Mouse (Mus musculus): Measurements from ENCODE around the gene Tub.
A peak's percentile ranks its signal among the peaks of the same experiment; 100 is the strongest.

The Tub gene

DNA sequence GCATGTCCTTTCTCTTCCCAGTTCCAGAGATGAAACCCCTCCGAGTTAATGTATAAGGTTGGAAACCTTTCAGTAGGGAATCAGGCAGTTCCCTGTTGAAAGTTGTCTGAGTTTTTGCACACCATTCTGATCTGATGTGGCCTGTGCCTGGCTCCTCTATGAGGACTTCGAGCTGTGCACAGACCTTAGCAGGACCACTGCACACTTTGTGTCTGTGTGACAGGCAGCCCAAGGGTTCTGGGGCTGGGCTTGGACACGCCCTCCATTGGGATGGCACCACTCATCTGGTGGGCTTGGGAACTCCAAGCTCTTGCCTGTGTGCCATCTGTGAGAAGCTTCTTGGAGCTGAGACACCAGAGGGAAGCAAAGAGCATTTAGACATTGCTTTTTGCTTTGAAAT, 81.2 kb downstream of the Tub start:
- no peak for DNase-seq

DNA sequence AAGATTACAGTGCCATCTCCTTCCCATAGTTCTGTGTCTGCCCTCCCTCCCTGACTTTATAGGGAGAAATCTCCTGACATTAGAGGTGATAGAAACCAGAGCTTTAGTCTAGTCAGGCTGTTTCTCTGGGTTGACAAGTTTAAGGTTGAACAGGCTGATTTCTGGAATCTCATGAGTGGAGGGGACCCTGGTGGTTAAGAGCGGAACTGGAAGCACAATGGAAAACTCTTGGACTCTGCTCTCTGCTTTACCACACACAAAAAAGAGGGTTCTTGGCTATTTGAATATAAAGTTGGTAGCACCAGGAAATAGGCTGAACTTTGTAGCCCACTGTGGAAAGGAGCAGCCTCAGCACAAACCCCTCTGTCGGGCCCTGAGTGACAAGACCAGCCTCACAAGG, 81.9 kb downstream of the Tub start:
- no peak for DNase-seq

DNA sequence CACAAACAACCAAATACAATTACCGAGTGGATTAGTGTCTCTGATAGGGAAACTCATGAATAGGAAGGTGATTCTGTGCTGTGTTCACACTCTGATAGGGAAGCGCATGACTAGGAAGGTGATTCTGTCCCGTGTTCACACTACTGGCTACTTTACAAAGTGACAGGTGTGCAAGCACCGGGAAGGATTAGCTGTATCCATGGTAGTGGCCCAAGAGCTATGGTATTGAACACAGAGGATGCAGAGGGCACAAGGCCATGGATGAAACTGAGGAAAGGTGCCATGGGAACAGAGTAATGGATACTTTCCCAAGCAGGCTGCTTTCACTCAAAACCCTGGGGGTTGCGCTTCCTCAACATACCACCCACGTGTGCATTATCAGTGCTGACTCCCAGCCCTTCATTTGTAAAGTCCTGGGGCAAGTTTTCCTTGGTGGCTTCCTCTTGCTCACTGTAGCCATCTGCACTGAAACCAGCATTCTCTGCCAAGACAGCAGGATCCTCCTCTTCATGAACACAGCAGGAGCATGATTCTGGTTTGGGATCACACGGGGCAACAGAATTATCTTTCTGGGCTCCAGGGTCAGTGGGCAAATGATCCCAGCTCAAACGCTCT, 88.1 kb downstream of the Tub start:
- no peak for DNase-seq

DNA sequence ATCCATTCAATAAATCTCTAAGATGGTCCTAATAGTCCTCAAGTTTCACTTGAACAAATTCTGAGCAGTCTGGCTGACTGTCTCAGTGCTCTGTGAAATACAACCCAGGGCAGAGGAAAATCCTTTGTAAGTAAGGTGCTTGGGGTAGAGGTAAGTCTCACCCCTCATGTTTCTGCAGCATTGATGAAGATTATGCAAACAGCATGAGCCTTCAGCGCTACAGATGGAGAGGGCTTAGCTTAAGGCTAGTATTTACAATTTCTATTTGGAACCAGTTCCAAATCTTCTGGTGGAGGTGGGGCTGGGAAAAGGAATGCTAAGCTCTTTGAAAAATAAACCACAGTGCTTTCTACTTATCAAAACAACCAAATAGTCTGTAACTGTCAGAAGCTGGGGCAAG, 88.8 kb downstream of the Tub start:
- DNase-seq: no peak

DNA sequence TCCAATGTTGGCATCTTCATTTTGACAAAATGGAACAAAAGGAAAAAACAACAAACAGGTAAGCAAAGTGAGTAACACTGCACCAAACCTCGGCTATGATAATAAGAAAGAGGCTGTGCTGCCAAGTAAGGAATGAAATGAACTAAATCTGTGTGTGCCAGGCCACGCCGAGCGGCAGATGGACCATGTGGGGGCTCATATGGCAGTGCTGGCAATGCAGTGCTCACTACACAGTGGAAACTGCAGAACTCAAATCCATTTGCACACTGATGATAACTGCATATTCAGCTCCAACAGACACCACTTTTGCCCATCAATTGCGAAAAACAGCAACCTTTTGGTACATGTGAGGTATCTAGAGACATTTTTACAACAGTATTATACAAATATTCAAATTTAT, 89.3 kb downstream of the Tub start:
- no peak for DNase-seq

DNA sequence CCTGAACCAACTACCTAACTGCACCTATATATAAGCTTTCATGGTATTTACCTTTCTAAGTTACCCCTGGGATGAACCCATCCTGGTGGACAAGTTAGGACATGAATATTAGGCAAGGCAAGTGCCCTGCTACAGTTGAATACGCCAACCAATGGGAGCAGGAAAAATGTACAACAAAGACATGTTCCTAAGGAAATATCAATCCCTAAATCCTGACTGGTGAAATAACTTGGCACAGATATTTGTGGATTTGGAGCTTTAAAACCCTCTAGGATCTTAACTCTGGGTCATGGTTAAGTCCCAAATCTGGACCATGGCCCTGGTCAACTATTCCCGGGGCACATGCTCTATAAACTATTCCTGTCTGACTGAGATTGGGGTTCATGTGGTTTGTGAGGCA, 95.7 kb downstream of the Tub start:
- no peak for DNase-seq

DNA sequence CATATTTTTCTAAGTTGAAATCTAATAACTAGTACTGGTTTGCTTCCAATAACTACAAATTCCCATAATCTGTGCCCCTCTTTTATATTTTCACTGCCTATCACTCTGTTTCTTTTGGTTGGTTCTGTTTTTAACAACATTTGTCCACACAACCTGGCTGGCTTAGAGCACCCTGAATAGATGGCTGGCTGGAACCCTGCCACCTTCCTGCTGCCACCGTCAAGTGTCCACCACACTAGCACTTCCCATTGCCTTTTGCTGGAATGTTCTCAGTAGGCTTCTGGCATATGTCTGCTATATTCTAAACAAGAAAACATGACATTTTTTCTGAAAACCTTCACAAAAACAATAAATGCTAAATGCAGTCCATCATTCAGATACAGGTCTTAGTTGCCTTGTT, 100.7 kb downstream of the Tub start:
- no peak for DNase-seq

DNA sequence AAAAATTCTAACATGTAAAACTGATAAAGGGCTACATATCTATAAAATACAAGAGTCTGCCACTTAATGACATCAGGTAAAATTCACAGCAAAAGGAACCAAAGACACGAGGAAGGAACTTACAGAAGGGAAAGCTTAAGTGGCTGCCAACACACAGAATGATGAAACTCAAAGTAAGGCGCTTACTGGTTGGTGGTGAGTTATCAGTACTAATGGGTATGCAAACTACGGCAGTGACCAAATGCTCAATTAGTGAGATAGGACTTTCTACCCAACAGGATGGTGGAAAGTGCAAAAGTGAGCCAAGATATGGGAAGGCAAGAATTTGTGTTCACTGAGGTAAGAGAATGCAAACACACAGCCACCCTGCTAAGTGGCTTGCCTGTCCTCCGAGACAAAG, 109.4 kb downstream of the Tub start:
- no peak for DNase-seq

DNA sequence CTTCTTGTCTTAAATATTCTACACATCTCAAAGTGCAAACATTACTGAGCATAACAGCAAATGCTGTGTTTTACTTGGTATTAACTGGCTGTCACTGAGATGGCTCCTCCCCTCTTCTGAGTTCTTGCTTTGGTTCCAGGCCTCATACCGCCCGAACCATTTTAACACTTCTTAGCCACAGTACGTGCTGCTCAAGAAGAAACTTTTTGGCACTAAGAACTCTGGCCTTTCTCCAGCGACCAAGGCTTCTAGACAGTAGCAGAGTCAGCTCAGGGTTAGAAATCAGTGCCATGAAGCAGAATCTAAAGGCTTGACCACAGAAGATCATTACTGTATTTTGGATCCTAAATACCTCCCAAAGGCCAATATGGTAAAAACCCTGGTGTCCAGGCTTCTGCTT, 119.5 kb downstream of the Tub start:
- DNase-seq: no peak

DNA sequence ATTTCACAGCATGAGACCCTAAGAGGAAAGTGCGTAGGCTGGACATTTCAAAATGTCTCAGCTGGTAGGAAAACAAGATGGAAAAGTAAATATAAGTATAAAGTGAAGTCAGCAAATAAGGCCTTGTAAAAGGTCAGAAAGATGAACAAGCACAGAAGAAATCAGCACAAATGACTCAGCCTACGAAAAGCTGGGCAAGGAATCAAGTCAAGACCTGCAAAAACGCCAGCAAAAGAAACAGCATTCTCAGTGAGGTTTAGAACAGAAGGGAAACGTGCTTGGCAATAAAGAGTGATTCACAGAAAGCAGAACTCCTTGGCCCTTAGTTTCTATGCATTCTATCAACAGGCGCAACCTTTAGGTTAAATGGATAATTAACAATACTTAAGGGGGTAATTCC, 122.2 kb downstream of the Tub start:
- no peak for DNase-seq

DNA sequence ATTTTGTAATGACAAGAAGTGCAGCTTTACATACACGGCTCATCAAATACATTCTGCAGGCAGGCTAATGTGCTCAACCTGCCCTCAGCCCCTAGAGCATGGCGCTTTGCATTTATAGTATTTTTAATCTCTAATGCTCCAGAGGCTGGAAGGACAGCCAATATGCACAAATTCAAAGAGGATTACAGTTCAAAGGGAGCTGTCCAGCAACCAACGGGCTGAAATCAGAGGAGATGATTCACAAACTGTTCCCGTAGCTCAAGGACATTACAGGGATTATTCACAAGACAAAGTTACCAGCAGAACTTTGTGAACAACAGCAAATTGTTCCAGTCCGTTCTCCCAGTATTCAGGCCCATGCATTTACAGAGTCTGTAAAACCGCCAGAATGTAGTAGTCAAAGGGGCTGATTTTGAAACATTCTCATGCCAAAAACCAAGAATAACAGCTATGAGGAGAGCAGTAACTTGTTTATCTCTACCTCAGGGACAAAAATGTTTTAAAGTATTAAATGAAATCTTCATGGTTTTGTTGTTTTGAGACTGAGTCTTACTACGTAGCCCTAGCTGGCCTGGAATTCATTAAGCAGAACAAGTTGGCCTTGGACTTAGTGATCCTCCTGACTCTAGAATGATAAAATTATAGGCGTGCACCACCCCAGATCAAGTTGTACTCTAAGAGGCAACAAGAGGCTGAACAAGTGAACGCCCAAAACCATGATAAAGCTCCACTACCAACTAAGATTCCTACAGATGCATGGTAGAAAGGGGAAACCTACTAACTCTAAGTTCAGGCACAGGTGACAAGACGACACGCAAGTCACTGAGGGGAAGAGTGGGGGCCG, 132.4 kb downstream of the Tub start:
- peak; percentile 12 for DNase-seq

DNA sequence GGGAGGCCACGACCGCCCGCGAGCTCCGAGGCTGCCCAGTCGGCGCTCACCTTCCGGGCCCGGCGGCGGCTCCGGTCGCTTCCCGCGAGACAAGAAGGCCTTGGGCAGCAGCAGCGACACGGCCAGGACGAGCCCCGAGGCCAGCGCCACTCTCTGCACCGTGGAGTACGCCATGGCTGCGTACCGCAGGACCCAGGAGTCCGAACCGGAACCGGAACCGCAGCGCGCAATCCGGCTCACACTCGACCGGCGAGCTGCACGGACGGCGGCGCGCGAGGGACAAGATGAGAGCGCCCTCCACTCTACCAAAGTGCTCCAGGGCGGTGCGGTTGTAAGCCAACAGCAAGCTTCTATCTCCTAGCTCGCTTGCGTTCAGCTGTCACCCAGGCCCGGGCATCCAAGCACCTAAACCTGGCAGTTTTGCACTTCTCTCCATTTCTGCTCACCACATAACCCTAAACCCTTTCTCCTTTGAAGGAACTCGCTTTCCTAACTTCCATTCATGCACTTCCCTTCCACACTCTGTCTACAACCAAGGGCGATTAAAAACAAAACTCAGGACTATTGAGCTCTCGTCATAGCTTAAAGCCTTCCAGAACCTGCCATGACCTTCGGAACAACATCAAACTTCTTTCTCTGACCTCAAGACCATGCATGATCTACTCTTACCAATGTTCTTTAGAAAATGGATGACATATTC, 133.1 kb downstream of the Tub start, which contains the start of gene Ric3:
Gene Ric3, minus strand, starts transcription at position 219 of the 700 bp plus-strand sequence.
- DNase-seq: peak; percentile 3

DNA sequence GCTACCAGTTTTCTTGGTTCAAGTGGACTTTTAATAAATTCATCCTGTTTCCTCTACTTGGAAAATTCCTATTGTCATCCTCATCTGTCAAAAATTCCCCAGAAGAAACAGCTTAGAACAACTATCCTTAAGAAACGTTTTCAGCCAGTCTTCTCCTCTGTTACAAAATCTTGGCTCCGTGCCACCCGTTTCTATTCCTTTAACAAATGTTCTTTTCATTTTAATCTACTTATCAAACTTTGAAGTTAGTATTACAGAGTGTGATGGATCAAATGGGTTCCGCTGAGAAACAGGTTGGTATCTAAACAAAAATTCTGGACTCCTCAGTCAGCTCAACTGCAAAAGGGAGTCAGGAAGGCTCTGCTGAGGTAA, 133.7 kb downstream of the Tub start:
- DNase-seq: no peak

All from kidney, postnatal 14 days (tissue).